Mouse (Mus musculus) ovary, postnatal 14 days (tissue): ENCODE results near the gene Tmem243.

Experiments
- DNase-seq: peaks from one replicate; pipeline ENCODE4 v3.0.0; 2022; ENCODE audit warnings: low spot score

Gene Tmem243

GRCm38 (mm10) chr5:9173295-9173694 lies 72.8 kb downstream of the Tmem243 start:
- DNase-seq, result no peak

- DNase-seq, result no peak
Observed at GRCm38 (mm10) chr5:9186467-9186866, 86.0 kb downstream of the Tmem243 start.
